Mouse (Mus musculus): ENCODE data around the gene Chd1l.
A peak's percentile ranks its signal among the peaks of the same experiment; 100 is the strongest.

The Chd1l gene

DNA sequence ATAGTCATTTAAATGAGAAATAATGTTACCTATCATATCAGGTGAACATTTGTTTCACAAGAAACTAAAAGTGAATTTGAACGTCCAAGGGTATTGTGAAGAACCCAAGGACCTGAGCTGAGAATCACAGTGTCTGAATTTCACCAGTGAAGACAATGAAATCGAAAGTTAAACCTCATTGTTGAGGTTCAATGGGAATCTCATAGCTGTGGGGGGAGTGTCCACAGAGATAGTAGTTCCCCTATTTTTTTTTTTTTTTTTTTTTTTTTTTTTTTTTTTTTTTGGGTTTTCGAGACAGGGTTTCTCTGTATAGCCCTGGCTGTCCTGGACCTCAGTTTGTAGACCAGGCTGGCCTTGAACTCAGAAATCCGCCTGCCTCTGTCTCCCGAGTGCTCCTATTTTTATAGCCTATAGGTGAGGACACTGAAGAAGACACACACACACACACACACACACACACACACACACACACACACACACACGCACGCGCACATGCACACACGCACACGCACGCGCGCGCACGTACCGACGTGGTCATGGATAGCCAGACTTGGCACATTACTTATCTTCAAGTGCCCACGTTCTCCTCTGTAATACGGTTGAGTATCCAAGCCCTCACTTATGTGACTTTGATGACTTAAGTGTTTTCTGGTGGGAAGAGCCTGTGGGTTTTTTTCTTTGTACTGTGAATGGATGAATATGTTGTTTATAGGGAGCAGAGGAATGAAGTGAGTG lies 7.3 kb upstream of the Chd1l start:
- DNase-seq, result no peak

DNA sequence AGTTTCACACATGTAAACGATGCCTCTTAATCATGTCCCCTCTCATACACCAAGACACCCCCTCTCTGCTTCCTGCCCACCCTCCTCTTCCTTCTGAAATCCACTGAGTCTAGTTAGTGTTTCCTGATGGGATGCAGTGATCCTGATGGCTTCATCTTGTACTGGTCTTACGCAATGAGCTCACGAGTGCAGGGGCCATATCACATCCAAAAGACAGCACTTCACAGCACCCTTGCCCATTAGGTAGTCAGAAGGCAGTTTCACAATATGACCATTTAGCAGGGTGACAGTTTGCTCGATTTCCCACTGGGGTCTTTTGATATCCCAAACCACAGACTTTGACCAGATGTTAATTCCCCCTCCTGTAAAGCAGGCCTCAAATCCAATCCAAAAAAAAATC lies 5.9 kb upstream of the Chd1l start:
- no peak for DNase-seq

DNA sequence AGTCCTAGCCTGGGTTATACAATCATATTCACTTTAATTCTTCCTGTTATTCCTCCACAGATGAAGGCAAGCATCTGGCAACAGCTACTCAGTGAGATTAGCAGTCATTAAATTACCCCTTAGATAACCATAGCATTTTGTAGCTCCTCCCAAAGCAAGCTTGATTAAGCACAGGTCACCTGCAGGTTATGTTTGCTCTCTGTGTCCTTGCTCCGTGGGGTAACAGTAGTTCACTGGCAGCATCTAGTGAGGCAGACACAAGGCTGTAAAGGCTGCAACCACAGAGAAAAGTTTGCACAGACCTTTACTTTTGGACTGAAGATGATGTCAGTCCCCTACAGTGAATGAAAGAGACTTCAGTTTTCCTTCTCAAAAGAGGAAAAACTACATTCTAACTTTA lies 5.2 kb upstream of the Chd1l start:
- no peak for DNase-seq

DNA sequence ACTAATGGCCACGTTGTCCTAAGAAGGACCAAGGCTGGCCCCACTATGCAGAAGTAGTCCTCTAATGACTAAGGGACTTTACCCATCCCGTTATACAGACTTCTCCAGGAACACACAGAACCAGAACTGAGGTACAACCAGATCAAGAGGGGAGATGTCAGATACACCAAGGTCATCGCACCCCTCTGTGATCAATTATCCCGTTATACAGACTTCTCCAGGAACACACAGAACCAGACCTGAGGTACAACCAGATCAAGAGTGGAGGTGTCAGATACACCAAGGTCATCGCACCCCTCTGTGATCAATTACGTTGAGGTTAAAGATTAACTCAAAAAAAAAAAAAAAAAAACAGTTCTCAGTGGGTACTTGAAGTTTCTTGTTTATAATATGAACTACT lies 1.0 kb upstream of the Chd1l start:
- no peak for DNase-seq

DNA sequence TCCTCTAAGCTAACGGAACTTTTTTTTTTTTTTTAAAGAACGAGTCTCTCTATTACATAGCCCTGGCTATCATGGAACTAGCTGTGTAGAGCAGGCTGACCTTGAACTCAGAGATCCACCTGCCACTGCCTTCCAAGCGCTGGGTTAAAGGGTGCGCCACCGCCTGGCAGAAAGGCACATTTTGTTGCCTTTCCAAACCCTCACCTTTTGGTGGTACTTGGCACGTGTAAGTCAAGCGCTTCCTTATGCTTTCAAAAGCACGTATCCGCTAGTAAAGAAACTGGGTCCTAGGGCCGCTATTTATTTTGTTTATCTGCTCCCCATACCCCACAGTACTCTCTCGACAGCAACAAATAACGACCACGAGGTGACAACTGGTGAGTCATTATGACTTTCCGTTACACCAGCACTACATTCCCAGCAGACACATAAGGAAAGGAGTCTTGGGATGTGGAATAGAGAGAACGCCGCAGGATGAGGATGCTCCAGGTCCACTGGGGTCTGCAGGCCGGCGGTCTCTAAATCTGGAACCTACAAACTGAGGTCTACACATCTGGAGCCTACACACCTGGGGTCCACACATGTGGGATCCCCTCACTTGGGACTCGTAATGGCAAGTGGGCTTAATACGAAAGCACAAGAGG lies 680 bp downstream of the Chd1l start:
- peak; percentile 42 to 56 for DNase-seq

DNA sequence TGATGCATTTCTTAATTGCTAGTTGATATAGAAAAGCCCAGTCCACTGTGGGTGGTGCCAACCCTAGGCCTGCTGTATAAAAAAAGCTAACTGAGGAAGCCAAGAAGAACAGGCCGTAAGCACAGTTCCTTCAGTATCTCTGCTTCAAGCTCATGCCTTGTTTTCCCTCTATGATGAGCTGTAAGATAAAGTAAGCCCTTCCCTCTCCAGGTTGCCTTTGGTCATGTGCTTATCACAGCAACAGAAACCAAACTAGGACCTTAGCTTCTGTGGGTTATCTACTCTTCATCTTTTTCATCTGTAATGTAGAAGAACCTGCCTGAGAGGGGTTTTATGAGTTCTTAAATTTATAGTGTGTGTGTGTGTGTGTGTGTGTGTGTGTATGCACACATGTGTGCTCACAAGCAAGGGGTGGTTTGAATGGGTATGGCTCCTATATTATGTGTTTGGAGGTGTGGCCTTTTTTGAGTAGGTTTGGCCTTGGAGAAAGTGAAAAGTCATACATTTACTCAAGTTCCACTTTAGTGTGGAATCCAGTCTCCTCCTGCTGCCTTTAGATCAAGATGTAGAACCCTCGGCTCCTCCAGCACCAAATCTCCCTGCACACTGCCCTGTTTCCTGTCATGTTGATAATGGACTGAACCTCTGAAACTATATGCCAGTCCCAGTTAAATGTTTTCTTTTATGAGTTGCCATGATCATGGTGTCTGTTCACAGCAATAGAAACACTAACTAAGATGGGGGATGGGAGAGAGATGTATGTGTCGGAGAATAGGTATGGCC lies 9.8 kb downstream of the Chd1l start:
- DNase-seq, result no peak

DNA sequence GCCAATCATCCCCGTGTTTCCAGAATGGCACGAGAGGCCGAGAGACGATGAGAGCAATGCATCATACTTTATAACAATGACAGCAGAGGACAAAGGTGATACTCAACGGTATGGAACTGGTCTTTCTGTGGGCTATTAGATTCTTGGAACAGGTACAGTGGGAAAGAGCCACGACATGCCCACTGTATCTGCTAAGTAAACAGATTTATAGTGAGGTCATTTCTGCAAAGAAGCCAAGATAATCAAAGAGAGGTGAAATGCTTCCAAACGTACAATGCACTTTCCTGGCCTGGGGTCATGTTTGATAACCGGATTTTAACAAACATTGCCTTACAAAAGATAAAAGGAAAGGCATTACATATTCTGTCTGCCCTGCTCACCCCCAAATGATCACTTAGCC lies 13.2 kb downstream of the Chd1l start:
- no peak for DNase-seq

DNA sequence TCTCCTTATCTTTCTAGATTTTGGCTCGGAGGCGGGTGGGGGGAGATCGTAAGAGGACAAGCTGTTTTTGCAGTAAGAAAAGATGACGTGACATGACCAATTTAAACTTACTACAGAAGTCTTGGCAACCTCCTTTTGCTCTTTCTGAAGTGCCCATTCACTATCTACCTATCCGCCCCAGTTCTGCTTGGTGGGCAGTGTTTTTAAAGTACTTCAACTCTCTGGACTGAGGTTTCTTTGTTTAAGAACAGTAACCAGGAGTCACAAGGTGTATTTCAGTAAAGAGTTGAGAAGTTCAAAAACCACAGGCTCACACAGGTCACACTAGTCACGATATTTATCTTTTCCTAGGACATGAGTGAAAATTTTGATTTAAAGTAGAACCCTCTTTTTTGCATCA lies 14.9 kb downstream of the Chd1l start:
- DNase-seq, result no peak

DNA sequence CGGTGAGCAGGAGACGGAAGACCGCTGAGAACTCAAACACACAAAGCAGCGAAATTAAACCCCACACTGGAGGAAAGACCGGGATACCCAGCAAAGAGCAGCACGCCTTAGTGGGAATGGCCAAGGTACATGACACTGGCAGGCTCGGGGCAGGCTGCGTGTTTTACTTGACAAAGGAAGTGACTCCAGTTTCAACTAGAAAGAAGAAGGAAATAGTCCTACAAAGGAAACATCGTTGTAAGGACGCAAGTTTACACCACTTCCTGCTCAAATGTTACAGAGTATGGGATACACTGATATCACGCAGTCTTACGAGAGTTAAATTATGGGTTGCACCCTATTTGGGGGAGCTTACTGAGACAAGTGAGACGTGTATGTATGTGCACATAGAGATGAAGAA lies 15.9 kb downstream of the Chd1l start:
- DNase-seq, result no peak

DNA sequence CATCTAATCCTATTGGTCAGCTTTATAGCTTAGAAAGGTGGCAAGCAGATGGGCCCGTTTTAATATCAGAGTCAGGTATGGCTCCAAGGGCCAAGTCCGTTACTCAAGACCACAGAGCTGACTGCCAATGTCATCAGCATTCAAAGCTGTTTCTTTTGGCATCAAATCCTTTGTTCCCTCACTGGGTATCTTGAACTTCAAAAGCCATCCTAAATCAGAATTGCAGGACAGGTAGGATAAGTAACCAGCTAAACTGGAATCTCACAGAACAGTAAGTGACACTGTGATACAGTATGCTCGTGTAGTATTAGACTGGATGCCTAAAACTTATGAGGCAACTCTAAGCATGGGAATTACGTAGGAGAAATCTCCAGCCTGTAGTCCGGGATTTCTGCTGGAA lies 16.9 kb downstream of the Chd1l start:
- no peak for DNase-seq

DNA sequence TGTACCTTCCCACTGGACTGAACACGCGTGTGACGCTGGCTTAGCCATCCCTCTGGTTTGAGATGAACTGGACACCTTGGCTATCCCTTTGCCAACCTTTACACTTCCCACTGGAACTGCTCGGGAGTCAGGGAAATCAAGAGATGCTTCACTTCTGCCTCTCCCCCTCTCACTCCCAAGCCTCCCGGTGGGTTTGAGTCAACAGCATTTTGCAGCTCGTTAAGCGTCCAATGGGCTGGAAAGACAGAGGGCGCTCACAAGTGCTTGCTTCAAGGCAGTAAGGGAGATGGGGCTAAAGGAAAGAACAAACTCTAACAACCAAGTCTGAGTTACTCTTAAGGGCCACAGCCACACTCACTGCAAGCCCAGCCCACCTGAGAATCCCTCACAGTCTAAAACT lies 19.3 kb downstream of the Chd1l start:
- DNase-seq, result no peak

DNA sequence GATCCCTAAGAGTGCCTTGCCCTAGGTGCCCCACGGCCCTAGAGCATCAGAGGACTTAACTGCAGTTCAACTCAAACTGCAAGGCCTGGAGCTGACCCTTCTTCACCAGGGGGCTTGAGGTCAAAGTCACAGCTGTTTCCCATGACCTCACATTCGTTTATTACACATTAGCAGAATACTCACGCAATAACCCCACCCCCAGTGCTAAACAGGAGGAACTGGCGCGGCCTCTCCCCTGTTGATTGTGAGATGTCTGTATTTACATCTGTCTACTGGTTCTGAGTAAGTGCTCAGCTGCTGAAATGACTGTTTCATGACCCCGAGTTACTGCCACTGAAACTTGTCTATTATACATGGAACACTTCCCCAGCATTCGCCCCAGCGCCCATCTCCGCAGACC lies 22.3 kb downstream of the Chd1l start:
- DNase-seq, result no peak

DNA sequence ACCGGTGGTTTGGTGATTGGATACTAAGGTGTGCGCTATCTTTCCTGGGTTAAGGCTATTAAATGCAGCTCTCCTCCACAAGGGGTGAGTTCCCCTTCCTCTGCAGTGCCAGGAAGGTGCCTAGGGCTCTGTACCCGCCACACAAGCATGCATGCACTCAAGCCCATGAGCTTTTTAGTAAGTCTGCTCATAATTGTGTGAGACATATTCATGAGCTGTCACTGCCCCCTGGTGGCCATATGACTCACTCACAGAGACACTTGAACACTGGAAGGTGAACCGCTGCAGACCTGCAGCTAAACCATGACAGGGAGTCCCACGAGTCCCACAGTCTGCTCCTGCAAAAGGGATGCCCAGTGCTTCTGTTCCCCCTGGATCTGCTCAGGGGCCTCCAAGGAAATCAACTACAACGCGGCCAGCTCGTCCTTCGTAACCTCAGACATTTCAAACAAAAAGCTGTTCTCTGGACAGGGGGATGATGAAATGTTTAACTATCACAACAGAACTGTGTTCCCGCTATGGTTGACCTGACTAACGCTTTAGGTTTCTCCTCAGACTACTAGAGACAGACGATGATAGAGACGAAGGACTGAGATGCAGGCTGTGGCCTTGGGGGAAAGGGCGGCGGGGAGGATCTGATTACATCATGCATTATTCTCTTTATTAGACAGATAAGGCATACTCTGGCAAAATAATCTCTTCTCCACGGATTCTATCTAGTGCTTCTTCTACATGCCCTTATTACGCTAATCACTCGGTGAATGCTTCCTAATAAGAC lies 24.4 kb downstream of the Chd1l start:
- peak; percentile 56 to 73 for DNase-seq

DNA sequence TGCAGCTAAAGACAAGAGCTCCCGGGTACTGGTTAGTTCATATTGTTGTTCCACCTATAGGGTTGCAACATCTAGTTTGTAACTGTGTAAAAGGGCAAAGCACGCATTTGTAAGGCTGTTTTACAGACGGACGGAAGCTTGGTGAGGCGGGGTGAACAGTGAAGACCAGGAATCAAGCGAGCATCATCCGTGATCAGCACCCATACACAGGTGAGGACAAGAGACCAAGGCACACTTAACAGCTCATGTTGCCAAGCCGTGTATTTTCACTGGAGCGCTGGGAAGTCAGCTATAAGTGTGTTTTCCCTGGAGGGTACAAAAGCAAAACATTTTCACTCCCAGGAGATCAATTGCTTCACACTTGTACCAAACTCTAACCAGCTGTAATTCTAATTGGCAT lies 36.2 kb downstream of the Chd1l start:
- DNase-seq, result no peak

DNA sequence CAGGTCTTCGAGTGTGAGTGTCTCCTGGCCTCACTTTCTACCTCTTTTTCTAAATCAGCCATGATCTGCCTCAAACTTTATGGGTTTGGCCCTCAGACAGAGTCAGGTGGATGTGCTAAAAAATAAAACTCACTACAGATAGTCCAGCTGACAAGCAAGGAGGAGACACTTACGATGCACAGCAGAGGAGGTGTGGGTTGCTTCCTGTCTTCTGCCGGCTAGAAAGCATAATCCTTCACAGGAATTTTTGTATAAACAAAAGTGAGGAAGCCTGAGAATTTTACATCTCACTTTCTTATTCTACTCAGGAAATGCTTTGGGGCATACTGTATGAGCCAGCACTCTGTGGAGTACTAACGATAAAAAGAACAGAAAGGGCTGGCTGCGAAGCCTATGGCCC lies 45.4 kb downstream of the Chd1l start:
- DNase-seq, result no peak

DNA sequence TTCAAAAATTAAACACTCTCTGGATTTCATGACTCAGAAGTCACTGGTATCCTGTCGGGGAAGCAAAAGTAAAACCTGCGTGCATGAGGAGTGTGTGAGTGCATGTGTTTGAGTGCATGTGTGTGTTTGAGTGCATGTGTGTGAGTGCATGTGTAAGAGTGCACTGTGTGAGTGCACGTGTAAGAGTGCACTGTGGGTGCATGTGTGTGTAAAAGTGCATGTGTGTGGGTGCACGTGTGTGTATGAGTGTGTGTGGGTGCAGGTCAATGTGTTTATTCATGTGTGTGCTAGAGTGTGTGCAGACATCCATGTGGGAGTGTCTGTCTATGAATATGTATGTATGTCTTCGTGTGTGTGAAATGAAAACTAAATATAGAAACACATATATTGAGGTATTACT lies 51.4 kb downstream of the Chd1l start:
- no peak for DNase-seq

DNA sequence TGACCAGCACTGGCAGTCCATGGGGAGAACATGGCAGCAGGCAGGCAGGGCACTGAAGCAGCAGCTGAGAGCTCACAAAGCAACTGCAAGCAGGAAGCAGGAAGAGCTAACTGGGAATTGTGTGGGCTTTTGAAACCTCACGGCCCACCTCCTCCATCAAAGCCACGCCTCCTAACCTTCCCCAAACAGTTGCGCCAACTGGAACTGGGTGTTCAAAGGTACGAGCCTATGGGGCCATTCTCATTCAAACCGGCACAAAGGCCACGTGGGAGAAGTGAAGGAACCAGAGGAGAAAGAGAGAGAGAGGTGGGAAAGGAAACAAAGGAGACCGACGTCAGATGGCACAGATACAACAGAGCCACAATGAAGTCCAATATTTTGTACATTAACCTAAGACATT lies 63.8 kb downstream of the Chd1l start:
- no peak for DNase-seq

DNA sequence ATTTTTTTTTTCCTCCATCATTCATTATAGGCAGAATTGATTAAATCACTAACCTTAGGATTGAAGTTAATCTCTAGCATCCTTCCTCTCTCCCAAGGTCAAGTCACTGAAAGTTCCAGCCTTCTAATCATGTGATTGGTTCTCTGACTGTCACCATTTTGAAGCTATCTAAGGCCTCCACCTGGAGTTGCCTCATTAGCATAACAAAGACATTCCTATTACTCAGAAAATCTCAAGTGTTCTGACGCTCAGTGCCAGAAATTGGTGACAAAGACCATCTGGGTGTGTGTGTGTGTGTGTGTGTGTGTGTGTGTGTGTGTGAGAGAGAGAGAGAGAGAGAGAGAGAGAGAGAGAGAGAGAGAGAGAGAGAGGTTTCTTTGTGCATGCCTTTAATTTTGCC lies 69.8 kb downstream of the Chd1l start:
- DNase-seq, result no peak

DNA sequence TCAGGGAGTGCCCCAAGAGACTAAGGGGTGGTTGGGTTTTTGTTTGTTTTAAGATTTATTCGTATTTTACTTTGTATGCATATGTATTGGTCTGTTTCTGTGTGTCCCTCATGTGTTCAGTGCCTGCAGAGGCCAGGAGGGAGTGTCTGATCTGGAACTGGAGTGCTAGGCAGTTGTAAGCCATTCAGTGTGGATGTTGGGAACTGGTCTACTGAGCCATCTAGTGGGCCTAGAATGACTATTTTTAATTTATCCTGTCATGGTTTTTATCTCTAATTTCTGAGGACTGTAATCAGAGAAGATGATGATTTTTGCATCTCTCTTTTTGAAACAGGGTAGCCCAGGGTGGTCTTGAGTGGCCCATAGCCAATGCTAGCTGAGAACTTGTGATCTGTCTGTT lies 71.4 kb downstream of the Chd1l start:
- DNase-seq, result no peak

DNA sequence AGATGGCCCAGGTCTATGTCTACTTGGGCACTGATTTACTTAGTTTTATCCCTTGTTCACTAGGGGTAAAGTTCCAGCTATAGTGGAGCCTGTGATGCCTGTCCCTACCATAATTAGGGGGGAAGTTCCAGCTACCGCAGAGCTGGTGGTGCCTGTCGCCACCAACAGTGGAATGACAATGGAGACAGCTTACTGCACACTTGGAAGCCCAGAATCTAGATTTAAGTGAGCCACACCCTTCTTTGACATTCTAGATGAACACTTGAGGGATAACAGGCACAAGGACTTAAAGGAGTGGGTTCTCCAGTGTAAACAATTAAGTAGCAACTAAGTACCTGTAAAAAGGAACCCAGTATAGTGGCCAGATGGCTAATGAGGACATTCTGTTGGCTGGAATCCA lies 73.0 kb downstream of the Chd1l start:
- DNase-seq, result no peak

DNA sequence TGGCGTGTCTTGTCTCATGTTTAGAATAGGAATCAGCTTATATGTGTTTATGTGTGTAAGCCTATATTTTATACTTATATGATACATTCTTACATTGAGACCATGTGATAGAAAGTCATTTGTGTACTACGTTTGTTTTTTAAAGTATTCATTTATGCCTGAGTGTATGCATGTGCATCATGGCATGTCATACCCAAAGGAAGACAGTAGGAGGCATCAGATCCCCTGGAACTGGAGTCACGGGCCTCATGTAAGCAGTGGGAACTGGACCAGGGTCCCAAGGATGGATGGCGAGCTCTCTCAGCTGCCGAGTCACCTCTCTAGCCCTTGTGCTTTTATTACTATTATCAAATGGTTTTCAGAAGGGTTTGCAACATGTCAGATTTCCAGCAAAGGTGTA lies 74.3 kb downstream of the Chd1l start:
- DNase-seq, result no peak

DNA sequence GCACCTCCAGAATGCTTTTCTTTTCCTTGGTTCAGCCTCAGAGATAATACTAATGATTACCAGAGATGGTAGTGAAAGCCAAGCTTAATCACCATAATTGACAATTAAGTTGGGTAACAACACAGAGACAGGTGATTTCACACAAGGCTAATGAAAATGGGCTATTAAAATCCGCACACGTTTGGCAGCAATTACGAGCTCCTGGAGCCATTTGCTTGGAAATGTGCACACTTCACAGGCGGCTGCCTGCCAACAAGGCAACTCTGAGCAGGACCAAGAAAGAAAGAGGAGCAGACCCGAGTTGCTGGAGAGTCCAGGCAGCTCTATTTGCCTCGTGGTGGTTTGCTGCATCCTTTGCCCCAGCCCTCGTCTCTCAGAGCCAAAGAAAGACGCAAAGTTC lies 84.5 kb downstream of the Chd1l start:
- DNase-seq, result no peak

DNA sequence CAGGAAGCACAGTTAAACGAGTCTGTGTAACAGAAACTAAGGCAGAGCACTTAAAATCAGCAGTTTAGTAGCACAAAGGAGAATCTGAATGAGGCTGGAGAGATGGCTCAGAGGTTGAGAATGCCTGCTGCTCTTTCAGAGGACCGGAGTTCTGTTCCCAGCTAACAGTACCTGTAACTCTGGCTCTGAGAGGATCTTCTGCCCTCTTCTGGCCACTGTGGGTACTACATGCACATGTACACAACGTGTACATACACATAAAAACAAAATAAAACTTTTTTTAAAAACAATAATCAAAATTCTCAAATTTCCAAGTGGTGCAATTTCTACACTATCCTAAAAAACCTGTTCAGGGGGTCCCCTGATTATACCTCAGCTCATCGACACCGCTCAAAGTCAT lies 85.2 kb downstream of the Chd1l start:
- DNase-seq, result no peak

All from lung, postnatal 4 days (tissue).